Mouse (Mus musculus) embryonic fibroblast, embryonic 13.5 days (primary cell): ENCODE results near the gene Chia1.

Experiments used
- CTCF ChIP-seq: IDR thresholded peaks from 2 replicates; pipeline ENCODE4 v1.5.1; 2011; ENCODE audit warnings: mild to moderate bottlenecking, control low read depth, low read length, moderate library complexity, borderline replicate concordance; ENCODE audit not compliant: insufficient read depth
- POLR2A ChIP-seq: IDR thresholded peaks from 2 replicates; pipeline ENCODE4 v1.6.1; 2011; ENCODE audit warnings: low read depth, mild to moderate bottlenecking, control low read depth, low read length, moderate library complexity

DNA sequence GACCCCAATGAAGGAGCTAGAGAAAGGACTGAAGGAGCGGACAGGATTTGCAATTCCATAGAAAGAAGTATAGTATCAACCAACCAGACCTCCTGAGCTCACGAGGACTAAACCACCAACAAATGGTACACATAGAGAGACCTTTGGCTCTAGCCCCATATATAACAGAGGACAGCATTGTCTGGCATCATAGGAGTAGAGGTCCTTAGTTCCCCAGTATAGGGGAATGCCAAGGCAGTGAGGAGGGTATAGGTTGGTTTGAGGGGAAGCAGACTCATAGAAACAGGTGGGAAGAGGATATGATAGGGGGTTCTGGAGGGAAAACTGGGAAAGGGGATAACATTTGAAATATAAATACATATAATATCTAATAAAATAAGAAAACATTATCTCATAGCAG, 41.4 kb downstream of the Chia1 start:
- TF ChIP-seq CTCF (no peak), POLR2A (no peak)
